Mouse (Mus musculus) retina, adult 2 months (tissue): ENCODE data around the gene Tigd3.
A peak's percentile ranks its signal among the peaks of the same experiment; 100 is the strongest.

Experiments
- DNase-seq: peaks from one replicate; pipeline ENCODE4 v3.0.0-alpha.2; 2012; ENCODE audit warnings: low read depth, low spot score

Tigd3 gene

DNA sequence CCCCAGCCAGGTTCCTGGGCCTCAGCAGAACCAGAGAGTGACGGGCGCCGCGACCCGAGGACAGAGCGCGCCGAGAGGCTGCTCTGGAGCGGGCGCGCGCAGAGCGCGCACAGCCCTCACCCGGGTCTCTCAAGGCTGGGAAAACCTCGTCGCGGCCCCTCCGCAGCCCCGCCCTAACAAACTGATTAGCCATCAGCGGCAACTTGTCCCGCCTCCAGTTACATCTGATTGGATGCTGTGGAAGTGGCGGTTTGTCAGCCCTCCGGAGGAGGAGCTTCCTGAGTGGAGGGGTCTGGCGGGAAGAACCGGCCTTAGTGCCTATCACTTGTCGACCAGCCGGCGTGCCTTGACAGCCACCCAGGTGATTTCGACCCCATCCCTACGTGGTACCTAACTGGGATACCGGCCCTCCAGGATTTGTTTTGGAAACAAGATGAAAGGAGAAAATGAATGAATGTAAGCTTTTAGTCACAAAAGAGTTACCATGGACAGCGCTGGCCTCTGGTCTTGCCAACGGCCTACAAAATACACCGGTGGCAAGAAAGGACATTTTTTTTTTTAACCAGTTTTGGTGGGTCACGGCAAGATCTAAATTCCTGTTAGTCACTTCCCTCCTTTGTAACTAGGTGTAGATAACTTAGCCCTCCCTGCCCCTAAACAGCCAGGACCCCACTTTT, at the start of gene Tigd3:
TSS of gene Tigd3 (minus strand) at position 148 of the 677 bp plus-strand sequence.
- peak; percentile 73 for DNase-seq

DNA sequence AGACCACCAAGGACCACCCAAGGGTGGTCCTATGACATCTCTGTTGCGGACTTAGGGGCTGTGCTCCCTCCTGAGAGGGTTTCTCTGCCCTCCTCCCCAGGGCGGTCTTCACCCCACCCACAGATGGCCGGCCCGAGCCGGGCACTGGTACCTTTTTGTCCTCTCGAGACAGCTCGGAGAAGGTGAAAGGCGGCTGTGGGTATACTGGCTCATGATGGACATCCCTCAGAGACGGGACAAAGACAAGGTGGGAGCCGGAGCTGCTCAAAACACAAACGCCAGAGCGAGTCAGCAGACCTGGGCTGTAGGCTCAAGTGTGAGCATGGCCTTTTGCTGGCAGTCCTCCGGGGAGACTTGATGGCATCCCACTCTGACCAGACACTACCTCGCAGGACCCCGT, 49.5 kb upstream of the Tigd3 start:
- no peak for DNase-seq

DNA sequence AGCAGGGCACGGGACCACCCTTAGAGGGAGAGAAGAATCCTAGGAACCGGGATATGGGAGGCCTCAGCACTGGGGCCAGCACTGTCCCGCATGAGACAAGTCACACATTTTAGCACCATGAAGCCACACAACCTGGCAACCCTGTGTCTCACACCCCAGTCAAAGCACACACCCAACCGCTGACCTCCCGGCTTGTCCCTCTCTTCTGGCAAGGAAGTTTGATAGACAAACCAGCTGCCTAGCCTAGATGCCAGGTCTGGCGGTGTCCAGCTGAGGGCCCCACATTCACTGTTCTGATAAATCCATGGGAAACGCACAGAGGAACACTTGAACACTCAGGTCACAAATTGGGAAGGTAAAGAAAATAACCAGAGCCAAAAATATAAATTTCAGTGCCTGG, 48.6 kb upstream of the Tigd3 start:
- DNase-seq = no peak

DNA sequence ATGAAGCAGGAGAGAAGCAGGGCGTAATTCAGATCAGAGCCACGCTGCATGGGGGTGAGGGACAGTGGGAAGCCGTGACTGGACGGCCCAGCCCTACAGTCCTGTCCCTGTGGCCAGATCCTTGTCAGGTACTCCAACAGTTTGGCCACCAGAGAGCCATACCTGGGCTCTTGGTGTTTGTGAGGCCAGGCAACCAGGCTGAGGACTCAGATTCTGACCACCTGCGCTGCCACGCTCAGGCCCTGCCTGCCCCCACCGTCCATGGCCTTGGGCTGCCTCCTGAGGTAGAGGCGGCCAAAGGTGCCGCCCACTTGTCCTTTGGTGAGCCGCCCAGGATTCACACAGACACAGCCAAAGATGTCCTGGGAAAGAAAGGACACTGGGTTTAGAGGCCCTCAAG, 46.7 kb upstream of the Tigd3 start:
- DNase-seq = no peak

DNA sequence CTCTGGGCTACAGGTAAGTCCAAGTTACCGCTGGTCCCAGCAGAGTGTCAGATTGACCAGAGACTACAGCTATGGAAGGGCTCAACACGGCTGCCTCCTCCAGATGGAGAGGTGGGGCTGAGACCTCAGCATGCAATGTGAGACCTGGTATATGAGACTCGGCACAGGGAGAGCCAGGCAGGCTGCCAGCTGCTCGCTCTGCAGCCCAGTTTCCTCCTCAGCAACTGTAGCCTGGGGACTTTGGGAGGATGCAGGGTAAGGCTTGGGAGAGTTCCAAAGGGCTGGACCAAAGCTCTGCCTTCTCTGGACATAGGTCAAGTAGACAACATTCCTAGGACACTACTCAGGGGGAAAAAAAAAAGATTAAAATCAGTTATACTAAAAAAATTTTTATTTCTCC, 46.2 kb upstream of the Tigd3 start:
- DNase-seq = no peak

DNA sequence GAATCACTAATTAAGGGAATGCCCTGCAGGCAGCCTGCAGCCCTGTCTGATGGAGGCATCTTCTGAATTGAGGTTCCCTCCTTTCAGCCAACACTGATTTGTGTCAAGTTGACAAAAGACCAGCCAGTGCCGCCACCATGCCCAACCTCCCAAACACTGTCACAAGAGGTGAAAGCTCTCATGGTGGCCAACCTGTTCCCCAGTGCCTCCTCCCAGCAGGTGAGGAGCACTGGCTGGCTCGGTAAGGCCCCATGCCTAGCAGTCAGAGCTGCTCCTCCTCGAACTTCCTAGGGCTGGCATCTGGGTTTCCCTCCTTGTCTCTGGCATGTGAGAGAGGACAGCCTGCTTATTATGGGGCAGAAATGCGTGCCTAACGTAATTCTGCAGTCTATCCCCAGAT, 45.8 kb upstream of the Tigd3 start:
- DNase-seq = no peak

DNA sequence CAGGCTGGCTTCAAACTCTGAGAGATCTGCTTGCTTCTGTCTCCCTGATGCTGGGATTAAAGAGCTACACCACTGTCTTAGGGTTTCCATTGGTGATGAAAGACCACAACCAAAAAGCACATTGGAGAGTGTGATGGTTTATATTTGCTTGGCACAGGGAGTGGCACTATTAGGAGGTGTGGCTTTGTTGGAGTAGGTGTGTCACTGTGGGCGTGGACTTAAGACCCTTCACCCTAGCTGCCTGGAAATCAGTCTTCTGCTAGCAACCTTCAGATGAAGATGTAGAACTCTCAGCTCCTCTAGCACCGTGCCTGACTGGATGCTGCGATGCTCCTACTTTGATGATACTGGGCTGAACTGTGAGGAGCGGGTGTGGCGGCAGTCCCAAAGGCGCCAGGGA, 44.6 kb upstream of the Tigd3 start:
- no peak for DNase-seq

DNA sequence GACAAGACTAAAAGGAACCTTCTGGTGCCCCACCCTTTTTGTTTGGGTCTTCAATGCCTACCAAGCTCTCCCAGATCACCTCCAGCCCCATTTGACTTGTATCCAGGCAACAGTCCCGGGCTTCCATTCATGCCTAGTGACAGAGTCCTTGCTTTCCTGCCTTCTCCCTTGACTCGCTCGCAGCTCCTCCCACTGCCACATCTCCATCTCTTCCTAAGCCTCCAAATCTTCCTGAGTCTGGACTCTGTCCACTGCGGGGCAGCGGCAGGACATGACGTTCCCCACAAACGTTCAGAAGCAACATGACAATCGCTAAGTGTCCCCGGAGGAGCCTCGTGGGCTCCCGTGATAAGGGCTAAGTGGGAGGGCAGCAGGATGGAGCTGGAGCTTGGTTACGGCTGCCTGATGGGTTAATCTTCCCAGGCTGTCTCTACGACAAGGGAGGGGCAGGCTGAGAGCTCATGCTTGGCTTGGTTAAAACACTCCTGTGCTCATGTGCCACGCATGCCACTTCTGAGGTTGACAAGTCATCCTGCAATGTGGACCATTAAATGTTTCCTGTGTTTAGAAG, 44.0 kb upstream of the Tigd3 start:
- no peak for DNase-seq

DNA sequence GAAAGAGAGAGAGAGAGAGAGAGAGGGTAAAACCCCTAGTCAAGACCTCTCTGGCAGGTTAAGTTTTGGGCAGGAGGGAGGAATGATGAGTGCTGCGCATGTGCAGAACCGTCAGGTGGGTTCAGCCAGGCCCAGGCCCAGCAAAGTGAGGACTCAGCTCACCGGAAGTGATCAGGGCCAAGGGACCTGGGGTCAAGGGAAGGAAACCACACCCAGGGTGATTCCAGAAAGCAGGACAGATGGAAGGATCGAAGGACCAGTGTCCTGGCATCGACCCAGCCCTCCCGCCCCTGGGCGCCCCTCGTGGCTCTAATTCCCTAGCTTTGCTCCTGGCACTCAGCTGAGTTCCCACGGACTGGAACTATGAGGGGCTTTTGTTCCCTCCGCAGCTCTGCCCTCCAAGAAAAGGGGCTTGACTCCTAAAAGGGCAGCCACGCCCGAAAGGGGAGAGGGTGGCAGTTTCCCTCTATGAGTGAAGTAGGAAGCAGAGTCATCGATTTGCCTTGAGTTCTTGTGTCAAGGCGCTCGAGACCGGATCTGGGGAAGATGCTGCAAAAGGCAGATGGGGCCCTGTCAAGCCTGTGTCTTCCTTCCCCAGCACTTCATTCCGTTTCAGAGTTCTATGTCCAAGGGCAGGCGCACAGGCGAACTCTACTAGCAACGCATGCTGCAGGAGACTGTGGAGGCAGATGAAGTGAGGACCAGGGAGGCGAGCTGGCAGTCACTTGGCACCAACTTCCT, 43.3 kb upstream of the Tigd3 start:
- no peak for DNase-seq

DNA sequence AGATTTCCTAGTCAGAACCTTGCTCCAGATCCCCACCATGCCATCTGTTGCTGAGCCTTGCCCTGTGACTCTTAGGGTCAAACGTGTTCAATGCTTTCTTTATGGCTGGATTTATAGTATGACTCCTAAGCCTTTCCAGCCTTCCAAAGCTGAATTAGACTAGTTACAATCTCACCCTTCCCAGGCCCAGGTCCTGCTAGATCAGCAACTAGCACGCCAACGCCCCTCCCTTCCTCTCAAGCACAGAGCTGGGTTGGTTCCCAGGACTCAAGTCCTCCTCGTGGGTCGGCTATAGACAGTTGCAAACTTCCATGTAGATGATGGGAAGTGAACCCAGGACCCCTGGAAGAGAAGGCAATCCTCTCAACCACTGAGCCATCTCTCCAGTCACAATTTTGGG, 41.7 kb upstream of the Tigd3 start:
- no peak for DNase-seq

DNA sequence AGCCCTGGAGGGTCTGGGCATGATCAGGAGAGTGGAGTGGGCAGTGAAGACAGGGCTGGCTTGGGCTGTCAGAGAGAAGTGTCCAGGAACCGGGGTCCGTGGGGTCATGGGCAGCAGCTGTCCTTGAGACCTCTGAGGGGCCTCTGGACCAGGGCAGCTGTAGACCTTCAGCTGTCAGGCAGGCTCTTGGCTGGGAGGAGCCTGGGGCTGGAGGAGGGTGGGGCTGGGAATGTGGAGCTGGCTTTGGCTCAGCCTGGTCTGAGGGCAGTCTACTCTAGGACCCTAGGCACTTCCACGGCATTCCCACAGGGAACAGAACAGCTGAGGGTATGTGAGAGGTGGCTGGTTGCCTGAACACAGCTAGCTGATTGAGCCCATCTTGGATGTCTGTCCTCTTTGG, 41.3 kb upstream of the Tigd3 start:
- no peak for DNase-seq

DNA sequence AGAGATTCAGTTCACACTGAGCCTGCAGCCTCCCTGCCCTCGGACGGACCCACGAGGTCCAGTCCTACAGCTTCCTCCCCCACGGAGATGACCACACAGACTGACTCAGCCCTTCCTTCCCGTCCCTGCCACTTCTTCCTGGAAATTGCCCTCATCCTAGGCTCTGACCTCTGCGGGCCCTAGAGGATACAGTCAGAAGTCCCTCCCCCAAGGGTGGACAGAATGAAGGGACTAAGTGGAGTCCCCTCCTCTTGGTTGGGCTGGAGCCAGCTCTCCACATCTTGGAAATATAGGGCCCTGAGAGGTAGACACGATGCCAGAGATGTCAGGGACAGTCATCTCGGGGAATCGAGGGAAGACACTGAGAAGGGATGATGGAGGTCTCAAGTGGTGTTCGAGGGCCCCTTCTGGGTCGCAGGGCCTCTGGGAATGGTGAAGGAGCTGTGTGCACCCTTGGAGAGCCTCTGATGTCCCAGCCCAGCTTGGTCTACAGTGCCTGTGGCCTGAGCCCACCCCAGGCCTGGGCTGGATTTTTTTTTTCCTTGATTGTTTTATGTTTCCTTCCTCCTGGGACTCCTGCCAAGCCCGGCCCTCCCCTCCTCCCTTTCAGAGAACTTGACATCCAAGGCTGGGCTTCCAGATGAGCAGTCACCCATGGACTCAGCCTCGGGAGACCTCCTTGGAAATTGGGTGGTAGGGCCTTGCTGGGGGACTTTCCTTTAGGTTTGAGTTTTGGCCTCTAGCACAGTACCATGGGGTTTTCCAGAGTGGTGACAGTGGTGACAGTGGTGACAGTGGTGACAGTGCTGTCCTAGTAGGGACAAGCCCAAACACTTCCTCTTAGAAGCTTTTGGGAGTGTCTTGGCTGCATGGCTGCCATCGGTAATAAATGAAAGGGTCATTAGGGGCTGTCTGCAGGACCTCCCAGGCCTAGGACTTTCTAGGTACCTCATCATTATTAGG, 36.0 kb upstream of the Tigd3 start:
- DNase-seq = no peak

DNA sequence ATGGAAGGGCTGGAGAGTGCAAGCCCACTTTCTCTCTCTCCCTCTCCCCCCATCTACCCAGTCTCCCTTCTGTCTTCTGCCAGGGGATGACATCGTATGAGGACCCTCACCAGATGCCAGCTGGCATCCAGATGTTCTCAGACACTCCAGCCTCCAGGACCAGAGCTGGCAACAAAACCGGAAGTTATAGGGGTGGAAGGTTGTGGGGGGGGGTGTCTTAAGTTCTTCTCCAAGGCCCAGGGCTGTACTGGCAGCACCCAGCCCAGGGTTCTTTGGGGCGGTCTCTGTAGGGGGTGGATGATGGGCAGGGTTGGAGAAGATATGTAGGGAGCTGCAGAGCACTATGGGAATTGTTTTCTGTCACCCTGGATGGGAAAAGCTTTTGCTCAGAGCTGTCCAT, 34.6 kb upstream of the Tigd3 start:
- no peak for DNase-seq

DNA sequence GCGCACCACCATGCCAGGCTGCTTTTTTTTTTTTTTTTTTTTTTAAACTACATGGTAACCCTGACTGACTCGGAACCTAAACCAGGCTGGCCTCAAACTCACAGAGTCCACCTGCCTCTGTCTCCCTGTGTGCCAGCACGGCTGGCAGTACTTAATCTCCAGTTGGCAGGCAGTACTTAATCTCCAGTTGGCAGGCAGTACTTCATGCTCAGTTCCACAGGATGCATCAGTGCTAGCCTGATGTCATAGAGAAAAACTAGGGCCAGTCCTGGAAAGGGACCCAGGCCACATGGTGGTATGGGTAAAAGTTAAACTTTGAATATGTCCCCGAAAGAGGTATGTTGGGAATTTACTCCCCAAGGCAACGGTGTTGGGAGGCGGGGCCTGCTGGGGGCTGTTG, 34.2 kb upstream of the Tigd3 start:
- no peak for DNase-seq

DNA sequence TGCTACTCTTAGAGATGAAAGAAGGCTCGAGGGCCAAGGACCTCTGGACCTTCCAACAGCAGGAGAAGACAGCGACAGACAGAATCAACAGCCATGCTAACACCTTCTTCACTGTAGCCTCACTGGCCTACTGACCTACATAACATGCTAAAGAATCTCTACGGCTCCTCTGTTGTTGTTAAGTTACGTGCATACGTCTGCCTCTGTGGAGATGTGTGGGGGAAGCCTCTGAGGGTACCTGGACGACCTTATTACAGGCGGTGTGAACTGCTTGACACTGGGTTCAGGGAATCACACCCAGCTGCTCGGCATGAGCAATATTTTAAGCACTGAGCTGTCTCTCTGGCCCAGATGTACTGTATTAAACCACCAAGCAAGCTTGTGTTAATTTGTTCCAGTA, 33.6 kb upstream of the Tigd3 start:
- no peak for DNase-seq

DNA sequence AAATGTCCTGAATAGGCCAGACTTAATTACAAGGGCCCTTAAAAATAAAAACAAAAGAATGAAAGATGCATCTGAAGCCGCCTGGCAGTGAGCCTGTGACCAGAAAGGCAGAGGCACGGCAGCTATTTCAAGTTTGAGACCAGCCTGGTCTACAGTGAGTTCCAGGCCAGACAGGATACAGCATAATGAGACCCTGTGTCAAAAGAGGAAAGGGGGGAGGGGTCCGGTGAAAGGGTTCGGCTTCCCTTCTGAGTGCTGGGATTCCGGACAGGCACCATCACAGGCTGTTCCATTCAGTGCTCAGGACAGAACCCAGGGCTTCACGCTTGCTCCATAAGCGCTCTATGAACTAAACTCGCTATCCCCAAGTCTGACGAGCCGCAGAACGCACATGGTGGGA, 33.1 kb upstream of the Tigd3 start:
- no peak for DNase-seq

DNA sequence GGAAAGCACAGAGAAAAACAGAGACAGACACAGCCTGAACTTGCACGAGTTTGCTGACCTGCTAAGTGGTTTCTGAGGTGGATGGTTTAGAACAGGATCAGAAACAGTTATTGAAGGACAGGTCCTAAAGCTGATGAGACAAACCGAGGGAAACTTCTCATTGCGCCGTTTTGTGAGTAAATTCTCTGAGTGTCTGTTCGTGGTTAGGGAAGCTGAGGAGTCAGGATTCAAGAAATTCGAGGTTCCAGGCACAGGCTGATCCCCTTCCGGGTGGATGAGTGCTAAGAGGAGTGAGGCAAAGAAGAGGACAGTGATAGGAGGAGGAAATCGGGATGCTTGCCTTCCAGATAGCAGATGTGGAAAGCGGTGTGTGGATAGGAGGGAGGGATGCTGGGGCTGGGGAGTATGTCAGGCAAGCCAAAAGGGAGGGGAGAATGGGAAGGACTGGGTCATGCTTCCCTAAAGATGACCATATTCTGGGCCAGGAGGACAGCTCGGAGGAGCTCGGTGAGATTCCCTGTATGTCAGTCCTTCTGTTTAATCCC, 31.4 kb upstream of the Tigd3 start:
- DNase-seq = no peak

DNA sequence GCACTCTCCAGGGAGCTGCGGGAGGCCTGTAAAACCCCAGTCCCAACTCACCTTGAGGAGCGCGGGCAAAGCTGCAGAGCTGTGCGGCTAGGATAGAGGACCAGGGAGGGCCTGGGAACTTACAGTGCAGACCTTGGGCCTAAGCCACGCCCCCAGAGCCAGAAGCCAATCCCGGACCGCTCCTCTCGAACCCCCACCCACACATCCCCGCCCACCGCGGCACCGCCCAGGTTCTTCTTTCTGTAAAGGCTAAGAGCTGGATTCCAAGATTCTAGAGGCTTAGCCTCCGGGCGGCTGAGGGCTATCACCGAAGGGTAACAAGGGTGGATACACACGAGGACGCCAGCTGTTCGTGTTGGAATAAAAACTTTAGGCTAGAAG, 30.8 kb upstream of the Tigd3 start, which contains the start of gene Cdc42ep2:
TSS of gene Cdc42ep2 (minus strand) at position 104 of the 381 bp plus-strand sequence.
- DNase-seq = peak; percentile 86

DNA sequence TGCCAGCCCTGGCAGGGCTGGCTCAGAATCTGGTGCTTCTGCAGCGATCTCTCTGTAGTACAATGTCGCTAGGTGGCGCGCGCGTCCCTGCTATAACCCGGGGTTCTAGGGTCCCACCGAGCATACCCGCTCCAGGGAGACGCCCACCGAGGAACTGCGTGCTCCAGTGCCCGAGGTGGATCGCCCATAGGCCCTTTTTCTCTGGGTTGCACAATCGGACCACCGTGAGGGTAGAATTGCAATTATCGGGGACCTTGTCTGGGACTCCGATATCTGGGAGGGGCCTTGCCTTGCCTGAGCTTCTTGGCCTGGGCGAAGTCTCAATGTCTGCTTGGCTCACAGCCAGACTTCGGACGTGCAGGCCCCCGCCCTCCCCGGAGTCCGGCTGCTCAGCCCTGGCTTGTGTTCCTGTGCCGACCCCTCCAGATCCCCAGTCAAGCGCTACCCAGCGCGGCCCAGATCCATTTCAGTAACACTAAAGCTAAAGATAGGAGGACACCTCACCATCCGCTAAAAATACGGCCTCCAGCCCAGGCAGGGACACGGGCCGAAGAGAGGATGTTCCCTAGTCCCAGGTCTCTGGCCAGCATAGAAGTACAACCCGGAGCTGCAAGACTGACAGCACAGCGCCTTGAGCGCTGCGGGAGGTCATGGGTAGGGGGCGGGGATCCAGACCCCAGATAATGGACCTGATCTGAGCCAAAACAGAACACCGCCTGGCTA, 30.2 kb upstream of the Tigd3 start:
- no peak for DNase-seq

DNA sequence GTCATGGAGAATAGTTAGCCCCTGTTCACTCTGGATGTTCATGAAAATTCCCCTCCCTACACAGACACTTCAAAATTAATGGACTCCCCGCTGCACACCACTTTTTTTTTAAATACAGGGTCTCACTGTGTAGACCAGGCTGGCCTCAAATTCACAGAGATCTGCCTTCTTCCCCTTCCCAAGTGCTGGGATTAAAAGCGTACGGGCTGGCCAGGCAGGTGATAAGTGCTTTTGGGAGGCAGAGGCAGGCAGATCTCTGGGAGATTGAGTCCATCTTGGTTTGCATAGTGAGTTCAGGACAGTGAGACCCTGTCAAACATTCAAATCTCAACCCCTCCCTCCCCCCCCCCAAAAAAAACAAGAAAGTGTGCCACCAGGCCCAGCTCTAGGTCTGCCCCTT, 29.0 kb upstream of the Tigd3 start:
- DNase-seq = no peak
